Mouse (Mus musculus) lung, postnatal 0 days (tissue): ENCODE measurements around the gene Tpcn2.

ENCODE experiments used
- CTCF ChIP-seq: IDR thresholded peaks from 2 replicates; pipeline ENCODE4 v1.5.1; 2016; ENCODE audit warnings: antibody characterized with exemption, mild to moderate bottlenecking
- EP300 ChIP-seq: IDR thresholded peaks from 2 replicates; pipeline ENCODE4 v1.6.1; 2016; ENCODE audit warnings: antibody characterized with exemption, mild to moderate bottlenecking, control low read depth

GRCm38 (mm10) chr7:145281396-145281795, 2.4 kb downstream of the Tpcn2 start:
- TF ChIP-seq EP300, result no peak
- no peak for TF ChIP-seq CTCF
